Mouse (Mus musculus): ENCODE measurements around the gene Olfr474. TPM values are rescaled to one million over a fixed set of nuclear protein-coding genes. Genes with fewer than 3 reads are reported as not detected.
"Not testable (repeated sequence)": the region's sequence is repeated elsewhere in the genome, so short reads cannot be mapped to it uniquely, and the experiment has no call there.

Olfr474 gene
- polyA plus RNA-seq (2012; rRNA removed), result not detected in 2 replicates

DNA sequence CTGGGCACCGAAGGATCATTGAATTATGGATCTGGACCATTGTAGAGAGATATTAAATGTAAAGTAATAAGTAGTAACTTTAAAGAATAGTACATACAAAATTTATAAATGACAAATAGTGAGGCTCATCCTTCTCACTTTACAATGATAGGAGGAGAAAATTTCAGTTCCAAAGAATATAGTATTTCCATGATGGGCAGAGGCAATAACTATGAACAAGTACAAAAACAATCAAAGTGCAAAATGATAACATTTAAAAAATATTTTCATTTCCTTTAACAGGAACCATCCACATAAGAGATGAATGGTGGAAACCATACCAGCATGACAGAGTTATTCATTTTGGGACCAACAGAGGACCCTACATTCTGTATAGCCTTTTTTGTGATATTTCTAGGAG lies at the start of gene Olfr474:
Gene Olfr474 (plus strand): TSS at position 301 of the 400 bp plus-strand sequence.
- no peak for DNase-seq (ENCODE audit: extremely low spot score in 1 of 2, low spot score in 1 of 2)

DNA sequence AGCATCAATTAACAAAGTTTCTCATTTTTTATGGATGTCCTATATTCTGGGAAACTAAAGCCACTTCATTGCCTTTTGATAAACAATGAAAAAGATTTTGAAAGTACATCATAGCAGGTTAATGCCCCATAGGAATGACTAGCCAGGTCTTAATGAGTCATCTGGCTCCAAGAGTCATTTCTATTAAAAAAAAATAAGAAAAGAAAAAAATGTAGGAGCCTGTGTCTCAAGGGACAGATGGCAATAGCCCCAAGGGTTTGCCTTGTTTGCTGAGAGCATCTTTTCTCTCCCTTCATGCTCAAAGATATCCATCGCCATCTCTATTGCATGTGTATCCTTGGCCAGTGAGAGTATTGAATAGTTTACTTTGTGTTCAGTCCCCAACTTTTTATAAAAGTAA lies 24.3 kb upstream of the Olfr474 start, which contains the start of gene Olfr473:
Gene Olfr473 (plus strand): TSS at position 301 of the 400 bp plus-strand sequence.
- DNase-seq (ENCODE audit: extremely low spot score in 1 of 2, low spot score in 1 of 2), result no peak

DNA sequence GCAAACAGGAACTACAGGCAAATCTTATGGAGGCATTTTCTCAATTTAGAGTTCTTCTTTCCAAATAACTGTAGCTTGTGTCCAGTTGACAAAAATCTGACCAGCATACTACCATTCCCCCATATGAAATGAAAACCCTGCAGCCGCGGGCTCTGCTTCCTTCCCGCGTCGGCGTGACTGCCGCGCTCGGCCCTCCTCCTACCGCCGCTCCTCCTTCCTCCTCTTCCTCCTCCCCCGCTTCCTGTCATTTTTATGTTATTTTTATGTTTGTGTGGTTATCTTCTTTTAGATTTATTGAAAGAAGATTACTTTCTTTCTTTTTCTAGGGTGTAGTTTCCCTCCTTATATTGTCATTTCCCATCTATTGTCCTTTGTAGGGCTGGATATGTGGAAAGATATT lies 1.9 kb upstream of the Olfr474 start:
- DNase-seq (ENCODE audit: extremely low spot score in 1 of 2, low spot score in 1 of 2), result not testable (repeated sequence)

DNA sequence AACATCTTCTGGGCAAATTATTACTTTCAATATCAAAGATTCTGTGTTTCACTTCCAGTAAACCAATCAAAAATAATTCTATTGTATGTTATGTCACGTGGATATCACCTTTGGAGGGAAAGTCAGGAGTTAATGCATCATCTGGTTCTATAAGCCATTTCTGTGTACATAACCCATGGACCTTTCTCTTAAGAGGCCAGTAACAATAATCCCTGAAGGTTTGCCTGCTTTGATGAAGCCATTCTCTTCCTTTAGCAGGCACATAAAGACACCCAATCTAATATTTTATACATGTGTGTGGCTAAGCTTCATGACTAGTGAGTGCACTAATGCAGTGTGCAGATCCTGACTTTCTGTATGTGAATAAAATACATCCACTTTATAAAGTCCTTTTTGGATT lies 10.1 kb downstream of the Olfr474 start, which contains the start of gene Olfr476:
Gene Olfr476 (plus strand): TSS at position 301 of the 400 bp plus-strand sequence.
- no peak for DNase-seq (ENCODE audit: extremely low spot score in 1 of 2, low spot score in 1 of 2)

DNA sequence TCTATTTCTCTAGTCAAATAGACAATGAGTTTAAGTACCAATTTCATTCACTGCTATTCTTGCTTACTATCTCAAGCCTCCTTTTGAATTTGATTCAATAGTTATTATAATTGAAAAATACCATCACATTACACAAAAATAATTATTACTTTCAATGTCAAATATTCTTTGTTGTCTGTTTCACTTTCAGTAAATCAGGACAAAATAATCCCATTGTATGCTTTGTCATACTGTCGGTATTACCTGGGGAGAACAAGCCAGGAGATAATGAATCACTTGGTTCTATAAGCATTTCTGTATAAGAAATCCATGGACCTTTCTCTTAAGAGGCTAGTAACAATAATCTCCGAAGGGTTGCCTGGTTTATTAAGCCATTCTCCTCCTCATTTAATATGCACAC lies 31.9 kb downstream of the Olfr474 start, which contains the start of gene Olfr477:
Gene Olfr477 (plus strand): TSS at position 301 of the 400 bp plus-strand sequence.
- no peak for DNase-seq (ENCODE audit: extremely low spot score in 1 of 2, low spot score in 1 of 2)

Other genes starting within 250 kb of the Olfr474 start
- gene Cyb5r2, start 196.6 kb upstream of the Olfr474 start, polyA plus RNA-seq (2012; rRNA removed), result 0.10 and 0.17 TPM in 2 replicates
- gene Ovch2, start 153.4 kb upstream of the Olfr474 start, polyA plus RNA-seq (2012; rRNA removed), result not detected in 2 replicates
- gene Olfr467, start 142.4 kb upstream of the Olfr474 start, polyA plus RNA-seq (2012; rRNA removed), result not detected in 2 replicates
- not detected in 2 replicates for gene Olfr469, start 129.1 kb upstream of the Olfr474 start, polyA plus RNA-seq (2012; rRNA removed)
- not detected in 2 replicates for gene Olfr470, start 107.2 kb upstream of the Olfr474 start, polyA plus RNA-seq (2012; rRNA removed)
- gene Olfr472, start 56.7 kb upstream of the Olfr474 start, polyA plus RNA-seq (2012; rRNA removed), result not detected in 2 replicates
- gene Olfr473, start 24.2 kb upstream of the Olfr474 start, polyA plus RNA-seq (2012; rRNA removed), result not detected in 2 replicates
- not detected in 2 replicates for gene Olfr476, start 10.2 kb downstream of the Olfr474 start, polyA plus RNA-seq (2012; rRNA removed)
- not detected in 2 replicates for gene Olfr477, start 32.0 kb downstream of the Olfr474 start, polyA plus RNA-seq (2012; rRNA removed)
- gene Olfr478, start 79.3 kb downstream of the Olfr474 start, polyA plus RNA-seq (2012; rRNA removed), result not detected in 2 replicates
- not detected in 2 replicates for gene Olfr479, start 96.0 kb downstream of the Olfr474 start, polyA plus RNA-seq (2012; rRNA removed)
- gene Olfr480, start 112.7 kb downstream of the Olfr474 start, polyA plus RNA-seq (2012; rRNA removed), result not detected in 2 replicates
- not detected in 2 replicates for gene Olfr481, start 125.2 kb downstream of the Olfr474 start, polyA plus RNA-seq (2012; rRNA removed)
- gene Olfr482, start 142.9 kb downstream of the Olfr474 start, polyA plus RNA-seq (2012; rRNA removed), result 0.04 TPM in 1 of 2 replicates, not detected in the other
- not detected in 2 replicates for gene Olfr483, start 146.2 kb downstream of the Olfr474 start, polyA plus RNA-seq (2012; rRNA removed)
- not detected in 2 replicates for gene Olfr484, start 172.8 kb downstream of the Olfr474 start, polyA plus RNA-seq (2012; rRNA removed)
- not detected in 2 replicates for gene Olfr485, start 205.2 kb downstream of the Olfr474 start, polyA plus RNA-seq (2012; rRNA removed)
- gene Olfr486, start 218.1 kb downstream of the Olfr474 start, polyA plus RNA-seq (2012; rRNA removed), result not detected in 2 replicates